Mouse (Mus musculus): ENCODE measurements around the gene Cdc42bpg. TPM values are rescaled to one million over a fixed set of nuclear protein-coding genes. Genes with fewer than 3 reads are reported as not detected.

The Cdc42bpg gene
- polyA plus RNA-seq, 1 experiment from 2014 or later, result 0.71 TPM

DNA sequence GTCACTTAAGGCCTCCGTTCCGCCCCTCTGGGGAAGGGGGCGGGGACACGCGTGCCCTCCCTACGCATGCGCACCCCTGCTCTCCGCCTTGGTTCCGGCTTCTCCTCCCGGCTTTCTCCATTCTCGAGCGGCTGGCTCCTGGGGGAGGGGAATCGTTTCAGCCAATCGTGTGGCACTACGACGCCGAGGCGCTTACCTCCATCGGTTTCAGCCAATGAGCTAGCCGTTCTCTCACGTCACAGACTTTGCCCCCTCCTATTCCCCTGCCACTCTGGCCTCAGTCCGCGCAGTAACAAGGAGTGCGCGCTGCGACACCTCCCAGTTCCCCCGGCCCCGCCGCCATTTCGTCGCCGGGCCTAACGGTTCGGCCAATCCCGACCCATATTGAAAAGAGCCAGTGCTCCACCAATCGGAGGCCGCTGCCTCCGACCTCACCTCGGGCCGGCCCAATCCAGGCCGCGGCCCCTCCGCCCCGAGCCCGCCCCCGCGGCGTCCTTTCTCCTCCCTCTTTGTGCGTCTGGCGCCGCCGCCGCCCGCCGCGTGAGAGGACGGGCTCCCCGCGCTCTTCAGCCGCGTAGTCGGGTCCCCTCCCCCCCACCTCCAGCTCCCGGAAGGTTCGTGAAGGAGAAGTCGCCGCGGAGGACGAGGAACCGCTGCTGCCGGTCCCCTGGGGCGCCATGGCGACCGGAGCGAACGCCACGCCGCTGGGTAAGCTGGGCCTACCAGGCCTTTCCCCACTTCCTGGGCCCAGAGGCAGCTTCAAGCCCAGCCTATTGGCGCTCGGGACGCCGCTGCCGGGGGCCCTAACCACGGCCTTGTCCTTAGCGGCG, 57.4 kb downstream of the Cdc42bpg start, which contains the start of gene Sf1:
Gene Sf1 (plus strand): TSS at position 280 of the 830 bp plus-strand sequence.
- Histone ChIP-seq H3K4me3 (ENCODE audit: low read depth, low read length) (peak within 1 kb of the TSS; percentile 100), H3K9ac (replicated peaks; ENCODE audit: low read depth, low read length) (peak within 1 kb of the TSS; percentile 99), H3K36me3 (ENCODE audit: control insufficient read depth, insufficient read depth, low read length) (peaks cover 35% of the 10 kb centered on the region), H3K27me3 (ENCODE audit: control insufficient read depth, insufficient read depth, low read length) (peaks cover 3% of the 10 kb centered on the region; the same call in 1 of the 2 replicates), H3K4me2 (ENCODE audit: low read depth, low read length) (peak within 1 kb of the TSS; percentile 97), H3K27ac (ENCODE audit: low read depth, low read length) (peak within 1 kb of the TSS; percentile 99), H3K9me3 (ENCODE audit: control insufficient read depth, low read length) (no peaks in the 10 kb centered on the region), H3K4me1 (ENCODE audit: control insufficient read depth, insufficient read depth, low read length) (peaks cover 17% of the 10 kb centered on the region)
- ATAC-seq (ENCODE audit: low read depth), result peak; percentile 98
- under 1% methylated on average over 79 of the region's 85 CpGs for WGBS

- no peak; the same call in 1 of the 2 replicates for ATAC-seq (ENCODE audit: low read depth)
- Histone ChIP-seq H3K9ac (replicated peaks; ENCODE audit: low read depth, low read length) (peak overlapping the region; percentile 99), H3K27ac (ENCODE audit: low read depth, low read length) (peak overlapping the region; percentile 99), H3K36me3 (ENCODE audit: control insufficient read depth, insufficient read depth, low read length) (peaks cover 42% of the 10 kb centered on the region), H3K4me3 (ENCODE audit: low read depth, low read length) (peak overlapping the region; percentile 100), H3K4me1 (ENCODE audit: control insufficient read depth, insufficient read depth, low read length) (peaks cover 17% of the 10 kb centered on the region), H3K27me3 (ENCODE audit: control insufficient read depth, insufficient read depth, low read length) (peaks cover 3% of the 10 kb centered on the region; the same call in 1 of the 2 replicates), H3K9me3 (ENCODE audit: control insufficient read depth, low read length) (no peaks in the 10 kb centered on the region), H3K4me2 (ENCODE audit: low read depth, low read length) (peak overlapping the region; percentile 97)
- under 1% methylated on average over 55 of the region's 55 CpGs for WGBS
Measured at GRCm38 (mm10) chr19:6364317-6364725, 58.1 kb downstream of the Cdc42bpg start.

DNA sequence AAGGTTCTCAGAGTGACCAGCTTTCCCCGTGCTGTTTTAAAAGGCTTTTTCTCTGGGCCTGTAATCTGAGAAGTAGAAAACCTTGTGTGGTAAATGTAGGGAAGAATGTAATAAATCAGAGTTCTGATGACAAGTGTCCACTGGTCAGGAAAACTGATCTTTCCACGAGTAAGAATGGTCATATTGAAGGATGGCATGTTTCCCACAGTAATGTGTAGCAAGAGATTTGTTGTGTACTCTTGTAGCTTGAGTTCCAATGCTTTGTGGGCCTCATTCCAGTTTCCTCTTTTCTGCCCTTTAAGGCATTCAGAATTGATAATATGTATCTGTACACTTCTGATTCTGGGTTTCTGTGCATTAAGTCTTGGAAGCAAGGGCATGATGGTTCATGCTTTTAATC, 58.6 kb downstream of the Cdc42bpg start:
- H3K27ac ChIP-seq (ENCODE audit: low read depth, low read length), result no peak overlapping the region
- H3K4me1 ChIP-seq (ENCODE audit: control insufficient read depth, insufficient read depth, low read length), result peaks cover 17% of the 10 kb centered on the region
- peak overlapping the region; percentile 99 for H3K9ac ChIP-seq (replicated peaks; ENCODE audit: low read depth, low read length)

GRCm38 (mm10) chr19:6370175-6370574, 63.9 kb downstream of the Cdc42bpg start:
- no peak overlapping the region for H3K4me2 ChIP-seq (ENCODE audit: low read depth, low read length)
- H3K36me3 ChIP-seq (ENCODE audit: control insufficient read depth, insufficient read depth, low read length), result peaks cover 94% of the 10 kb centered on the region
- no peak overlapping the region for H3K9ac ChIP-seq (replicated peaks; ENCODE audit: low read depth, low read length)
- no peaks in the 10 kb centered on the region for H3K27me3 ChIP-seq (ENCODE audit: control insufficient read depth, insufficient read depth, low read length)
- H3K4me1 ChIP-seq (ENCODE audit: control insufficient read depth, insufficient read depth, low read length), result peaks cover 6% of the 10 kb centered on the region
- 91% methylated on average over 2 of the region's 2 CpGs for WGBS
- no peak overlapping the region for H3K4me3 ChIP-seq (ENCODE audit: low read depth, low read length)
- ATAC-seq (ENCODE audit: low read depth), result no peak
- no peak overlapping the region for H3K27ac ChIP-seq (ENCODE audit: low read depth, low read length)
- no peaks in the 10 kb centered on the region for H3K9me3 ChIP-seq (ENCODE audit: control insufficient read depth, low read length)

More for the DNA sequence above, 58.6 kb downstream of the Cdc42bpg start:
- Histone ChIP-seq H3K4me2 (ENCODE audit: low read depth, low read length) (peak overlapping the region; percentile 97), H3K4me3 (ENCODE audit: low read depth, low read length) (peak overlapping the region; percentile 100), H3K36me3 (ENCODE audit: control insufficient read depth, insufficient read depth, low read length) (peaks cover 46% of the 10 kb centered on the region), H3K27me3 (ENCODE audit: control insufficient read depth, insufficient read depth, low read length) (peaks cover 3% of the 10 kb centered on the region; the same call in 1 of the 2 replicates), H3K9me3 (ENCODE audit: control insufficient read depth, low read length) (no peaks in the 10 kb centered on the region)
- 2% methylated on average over 2 of the region's 2 CpGs for WGBS
- no peak for ATAC-seq (ENCODE audit: low read depth)

GRCm38 (mm10) chr19:6372433-6372832, 66.2 kb downstream of the Cdc42bpg start:
- Histone ChIP-seq H3K27ac (ENCODE audit: low read depth, low read length) (no peak overlapping the region), H3K4me3 (ENCODE audit: low read depth, low read length) (no peak overlapping the region), H3K27me3 (ENCODE audit: control insufficient read depth, insufficient read depth, low read length) (no peaks in the 10 kb centered on the region), H3K4me2 (ENCODE audit: low read depth, low read length) (no peak overlapping the region), H3K4me1 (ENCODE audit: control insufficient read depth, insufficient read depth, low read length) (no peaks in the 10 kb centered on the region), H3K9me3 (ENCODE audit: control insufficient read depth, low read length) (no peaks in the 10 kb centered on the region), H3K36me3 (ENCODE audit: control insufficient read depth, insufficient read depth, low read length) (peaks cover 96% of the 10 kb centered on the region), H3K9ac (replicated peaks; ENCODE audit: low read depth, low read length) (no peak overlapping the region)
- ATAC-seq (ENCODE audit: low read depth), result no peak
- WGBS, result 100% methylated on average over 3 of the region's 3 CpGs

DNA sequence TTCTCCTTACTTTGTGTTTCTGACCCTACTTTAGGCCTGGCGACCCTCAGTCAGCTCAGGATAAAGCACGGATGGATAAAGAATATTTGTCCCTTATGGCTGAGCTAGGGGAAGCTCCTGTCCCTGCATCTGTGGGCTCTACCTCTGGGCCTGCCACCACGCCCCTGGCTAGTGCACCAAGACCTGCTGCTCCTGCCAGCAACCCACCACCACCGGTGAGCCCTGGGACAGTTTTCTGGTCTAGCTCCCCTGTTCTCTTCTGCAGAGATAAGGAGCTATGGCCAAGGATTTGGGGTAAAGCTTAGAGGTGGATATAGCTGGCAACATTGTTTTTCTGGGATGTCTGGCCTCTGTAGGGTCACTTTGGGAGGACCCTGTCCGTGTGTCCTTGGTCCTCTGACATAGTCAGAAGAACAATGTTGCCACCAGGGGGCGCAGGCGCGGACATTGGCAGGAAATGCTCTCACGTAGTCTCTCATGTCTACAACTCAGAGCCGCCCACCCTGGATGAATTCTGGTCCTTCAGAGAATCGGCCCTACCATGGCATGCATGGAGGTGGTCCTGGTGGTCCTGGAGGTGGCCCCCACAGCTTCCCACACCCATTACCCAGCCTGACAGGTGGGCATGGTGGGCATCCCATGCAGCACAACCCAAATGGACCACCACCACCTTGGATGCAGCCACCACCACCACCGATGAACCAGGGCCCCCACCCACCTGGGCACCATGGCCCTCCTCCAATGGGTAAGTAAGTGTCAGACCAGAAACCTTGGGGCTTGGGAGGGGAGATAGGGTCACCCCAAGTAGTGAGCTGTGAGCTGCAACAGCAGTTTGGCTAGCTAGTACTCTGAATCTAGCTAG, 67.5 kb downstream of the Cdc42bpg start:
- no peaks in the 10 kb centered on the region for H3K27me3 ChIP-seq (ENCODE audit: control insufficient read depth, insufficient read depth, low read length)
- no peak overlapping the region for H3K4me2 ChIP-seq (ENCODE audit: low read depth, low read length)
- H3K9me3 ChIP-seq (ENCODE audit: control insufficient read depth, low read length), result no peaks in the 10 kb centered on the region
- ATAC-seq (ENCODE audit: low read depth), result peak; percentile 45; the same call in 1 of the 2 replicates
- no peaks in the 10 kb centered on the region for H3K4me1 ChIP-seq (ENCODE audit: control insufficient read depth, insufficient read depth, low read length)
- H3K36me3 ChIP-seq (ENCODE audit: control insufficient read depth, insufficient read depth, low read length), result peaks cover 86% of the 10 kb centered on the region
- no peak overlapping the region for H3K4me3 ChIP-seq (ENCODE audit: low read depth, low read length)
- H3K9ac ChIP-seq (replicated peaks; ENCODE audit: low read depth, low read length), result no peak overlapping the region
- no peak overlapping the region for H3K27ac ChIP-seq (ENCODE audit: low read depth, low read length)
- 73% methylated on average over 12 of the region's 12 CpGs for WGBS

DNA sequence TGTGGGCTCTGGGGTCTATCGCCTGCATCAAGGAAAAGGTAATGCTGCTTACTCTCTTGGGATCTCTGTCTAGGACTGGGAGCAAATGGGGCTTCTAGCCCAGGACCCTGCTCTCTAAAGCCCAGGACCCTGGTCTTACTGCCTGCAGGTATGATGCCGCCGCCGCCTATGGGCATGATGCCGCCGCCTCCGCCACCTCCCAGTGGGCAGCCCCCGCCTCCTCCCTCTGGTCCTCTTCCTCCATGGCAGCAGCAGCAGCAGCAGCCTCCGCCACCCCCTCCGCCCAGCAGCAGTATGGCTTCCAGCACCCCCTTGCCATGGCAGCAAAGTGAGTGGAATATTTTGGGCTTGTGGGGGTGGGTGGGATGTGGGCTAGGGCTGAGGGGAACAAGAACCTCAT, 68.3 kb downstream of the Cdc42bpg start:
- Histone ChIP-seq H3K9me3 (ENCODE audit: control insufficient read depth, low read length) (no peaks in the 10 kb centered on the region), H3K4me2 (ENCODE audit: low read depth, low read length) (no peak overlapping the region), H3K9ac (replicated peaks; ENCODE audit: low read depth, low read length) (no peak overlapping the region), H3K4me1 (ENCODE audit: control insufficient read depth, insufficient read depth, low read length) (no peaks in the 10 kb centered on the region), H3K36me3 (ENCODE audit: control insufficient read depth, insufficient read depth, low read length) (peaks cover 78% of the 10 kb centered on the region), H3K27me3 (ENCODE audit: control insufficient read depth, insufficient read depth, low read length) (no peaks in the 10 kb centered on the region), H3K27ac (ENCODE audit: low read depth, low read length) (no peak overlapping the region), H3K4me3 (ENCODE audit: low read depth, low read length) (no peak overlapping the region)
- WGBS, result 96% methylated on average over 10 of the region's 10 CpGs
- ATAC-seq (ENCODE audit: low read depth), result no peak
